Mouse (Mus musculus) right cerebral cortex, postnatal 14 days (tissue): ENCODE results near the gene Ryr1.

Experiments used
- DNase-seq: peaks from one replicate; pipeline ENCODE4 v3.0.0; 2022

Ryr1 gene

DNA sequence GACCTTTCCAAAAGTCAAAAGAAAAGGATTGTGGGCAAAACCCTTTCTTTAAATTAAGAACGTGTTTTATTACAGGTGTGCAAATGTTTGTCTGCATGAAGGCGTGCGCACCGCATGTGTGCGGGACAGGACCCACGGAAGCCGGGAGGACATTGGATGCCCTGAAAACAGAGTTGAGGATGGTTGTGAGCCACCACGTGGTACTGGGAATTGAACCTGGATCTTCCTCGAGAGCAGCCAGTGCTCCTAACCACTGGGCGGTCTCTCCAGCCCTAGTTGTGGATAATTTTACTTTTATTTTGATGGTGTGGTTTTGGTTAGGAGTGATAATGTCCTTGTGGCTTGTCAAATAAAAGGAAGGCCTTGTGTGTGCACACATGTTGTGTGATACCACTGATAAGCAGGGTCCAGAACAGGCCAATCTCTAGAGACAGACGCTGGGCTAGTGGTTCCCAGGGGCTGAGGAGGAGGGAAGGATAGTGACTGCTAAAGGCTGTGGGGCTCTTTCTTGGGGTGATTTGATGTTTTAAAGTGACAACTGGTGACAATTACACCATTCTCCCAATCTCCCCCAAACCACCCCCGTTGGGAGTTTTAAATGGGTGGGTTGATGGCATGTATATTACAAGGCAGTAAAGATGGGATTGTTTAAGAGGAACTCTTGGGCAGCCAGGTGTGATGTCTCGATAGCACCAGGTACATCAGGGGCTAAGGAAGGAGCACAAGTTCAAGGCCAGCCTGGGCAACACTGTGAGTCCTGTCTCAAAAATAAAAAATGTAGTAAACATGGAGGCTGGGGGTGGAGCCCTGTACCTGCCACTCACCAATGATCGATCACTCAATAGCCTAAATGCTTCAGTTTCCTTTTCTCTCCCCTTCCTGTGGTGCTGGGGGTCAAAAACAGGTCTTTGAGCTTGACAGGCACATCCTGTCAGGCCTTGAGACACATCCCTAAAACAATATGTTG lies 95.0 kb downstream of the Ryr1 start:
- DNase-seq = no peak

DNA sequence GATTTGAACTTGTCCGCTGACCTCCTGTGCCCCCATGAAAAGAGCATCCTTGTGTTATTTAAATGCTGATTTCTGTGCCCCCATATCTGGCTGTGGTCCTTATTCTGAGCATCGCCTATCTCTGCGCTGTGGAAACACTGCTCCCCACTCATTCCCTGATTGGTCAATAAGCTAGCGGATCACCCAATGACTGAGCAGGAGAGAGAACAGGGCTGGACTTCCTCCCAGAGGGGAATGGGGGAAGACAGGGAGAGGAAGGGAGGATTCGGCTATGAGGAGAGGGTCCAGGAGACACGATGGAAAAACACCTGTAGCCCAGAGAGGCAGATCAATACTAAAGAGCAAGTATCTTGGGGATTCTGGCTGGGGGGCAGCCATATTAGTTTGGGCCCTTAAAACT lies 96.2 kb downstream of the Ryr1 start:
- DNase-seq = no peak

DNA sequence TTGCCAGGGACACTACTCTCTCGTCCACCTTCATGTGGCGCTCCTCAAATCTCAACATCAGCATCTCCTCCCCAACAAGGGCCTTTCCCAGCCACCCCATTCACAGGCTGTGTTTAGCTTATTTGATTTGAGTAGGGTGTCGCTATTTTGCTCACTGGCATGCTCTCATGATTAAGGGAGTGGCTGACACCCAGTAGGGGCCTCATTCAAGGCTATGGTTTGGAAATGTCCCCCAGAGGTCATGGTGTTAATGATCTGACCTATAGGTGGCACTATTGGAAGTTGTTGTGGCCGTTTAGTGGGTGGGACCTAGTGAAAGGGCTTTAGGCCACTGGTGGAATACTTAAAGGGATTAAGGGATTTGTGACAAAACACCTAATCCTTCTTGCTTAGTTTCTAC lies 98.2 kb downstream of the Ryr1 start:
- no peak for DNase-seq

DNA sequence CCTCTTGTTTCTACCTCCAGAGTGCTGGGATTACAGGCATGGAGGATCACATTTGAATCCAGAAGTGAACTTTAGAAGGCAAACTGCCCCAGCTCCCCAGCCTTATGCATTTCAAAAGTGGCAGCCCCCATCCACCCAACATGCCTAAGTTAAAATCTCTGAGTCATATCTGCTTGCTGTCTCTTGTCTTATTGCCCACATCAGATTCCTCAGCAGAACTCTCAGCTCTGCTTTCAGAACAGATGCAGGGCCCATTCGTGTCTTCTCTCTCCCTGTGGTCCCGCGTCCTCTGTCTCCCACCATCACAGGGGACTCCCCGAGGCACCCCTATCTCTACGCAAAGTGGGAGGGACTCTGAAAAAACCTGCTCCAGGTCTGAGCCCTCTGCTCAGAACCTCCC lies 98.8 kb downstream of the Ryr1 start:
- no peak for DNase-seq

DNA sequence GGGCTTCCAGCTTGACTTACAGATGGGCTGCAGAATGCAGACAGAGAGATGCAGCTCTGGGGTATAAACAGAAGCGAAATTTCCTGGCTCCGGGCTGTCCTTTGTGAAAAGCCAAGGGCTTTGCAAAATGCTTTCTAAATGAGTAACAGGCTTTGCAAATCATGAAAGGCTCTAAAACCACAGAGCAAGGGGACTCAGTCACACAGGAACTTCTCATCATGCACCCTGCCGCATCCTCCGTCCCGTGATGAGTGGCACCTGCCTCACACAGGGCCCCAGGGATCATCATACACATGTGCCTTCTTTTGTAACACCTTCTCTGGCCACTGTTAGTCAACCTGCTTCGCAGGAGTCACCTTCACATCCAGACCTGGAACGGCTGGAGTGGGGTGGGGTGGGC lies 99.4 kb downstream of the Ryr1 start:
- no peak for DNase-seq

DNA sequence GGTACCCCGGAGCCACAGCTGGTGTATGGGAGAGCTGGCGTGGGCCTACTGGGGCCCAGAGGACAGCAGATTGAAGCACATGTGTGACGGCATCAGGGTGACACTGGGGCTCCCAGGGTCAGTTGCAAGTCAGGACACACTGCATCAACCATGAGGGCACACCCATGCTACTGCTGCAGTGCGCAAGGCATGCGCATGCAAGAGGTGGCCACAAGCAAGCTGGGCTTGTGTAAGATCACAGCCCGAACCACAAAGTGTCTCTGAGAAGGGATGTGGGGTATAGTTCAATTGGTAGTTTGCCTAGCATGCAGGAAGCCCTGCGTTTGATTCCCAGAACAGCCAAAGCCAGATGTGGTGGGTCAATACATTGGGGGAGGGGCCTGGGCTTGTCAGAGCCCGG lies 101.5 kb downstream of the Ryr1 start:
- no peak for DNase-seq

DNA sequence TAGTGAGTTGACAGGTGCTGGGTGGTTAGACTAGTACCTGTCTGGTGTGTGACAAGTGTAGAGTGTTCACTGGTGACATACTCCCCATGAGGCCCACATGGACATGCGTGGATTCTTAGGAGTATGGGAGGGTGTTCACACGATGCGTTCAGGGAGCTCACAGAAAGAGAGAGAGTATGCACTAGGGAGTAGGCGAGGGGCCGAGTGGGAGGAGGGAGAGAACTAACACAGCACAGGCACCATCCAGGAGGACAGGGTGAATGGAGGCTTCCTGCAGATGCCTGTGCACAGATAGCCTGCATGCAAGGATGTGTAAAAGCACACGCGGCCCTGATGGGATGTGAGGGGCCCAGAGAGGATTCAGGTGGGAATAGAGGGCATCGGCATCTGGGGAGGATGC lies 102.5 kb downstream of the Ryr1 start:
- no peak for DNase-seq

DNA sequence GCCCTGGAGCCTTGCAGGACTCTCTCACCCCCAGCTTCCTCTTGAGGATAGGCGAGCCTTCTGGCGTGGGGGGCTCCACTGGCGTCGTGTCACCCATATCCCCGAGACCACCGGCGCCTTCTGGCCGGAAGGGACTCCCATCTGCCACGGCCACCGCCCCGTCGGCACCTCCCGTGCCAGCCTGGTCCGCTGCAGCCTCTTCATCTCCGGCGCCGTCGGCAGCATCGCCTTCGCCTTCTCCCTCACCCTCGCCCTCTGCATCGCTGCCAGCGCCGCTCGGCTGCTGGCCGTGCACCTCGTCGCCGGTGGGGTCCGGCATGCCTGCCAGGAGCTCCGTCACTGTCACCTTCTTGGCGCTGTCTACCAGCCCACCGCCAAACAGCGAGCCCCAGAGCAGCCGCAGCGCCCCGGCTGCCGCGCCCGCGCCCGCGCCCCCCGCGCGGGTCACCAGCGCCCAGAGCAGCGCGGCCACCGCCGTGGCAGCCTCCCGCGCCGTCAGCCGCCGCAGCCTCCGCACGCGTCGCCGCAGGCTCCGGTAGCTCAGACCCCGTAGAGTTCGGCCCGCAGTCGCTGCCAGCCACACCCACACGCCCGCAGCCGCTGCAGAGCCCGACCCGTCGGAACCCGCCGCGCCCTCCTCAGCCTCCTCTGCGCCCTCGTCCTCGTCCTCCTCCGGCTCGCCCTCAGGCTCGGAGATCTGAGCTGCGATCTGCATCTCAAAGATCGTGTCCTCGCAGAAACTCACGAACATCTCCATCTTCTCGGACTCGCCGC lies 105.3 kb downstream of the Ryr1 start:
- no peak for DNase-seq

DNA sequence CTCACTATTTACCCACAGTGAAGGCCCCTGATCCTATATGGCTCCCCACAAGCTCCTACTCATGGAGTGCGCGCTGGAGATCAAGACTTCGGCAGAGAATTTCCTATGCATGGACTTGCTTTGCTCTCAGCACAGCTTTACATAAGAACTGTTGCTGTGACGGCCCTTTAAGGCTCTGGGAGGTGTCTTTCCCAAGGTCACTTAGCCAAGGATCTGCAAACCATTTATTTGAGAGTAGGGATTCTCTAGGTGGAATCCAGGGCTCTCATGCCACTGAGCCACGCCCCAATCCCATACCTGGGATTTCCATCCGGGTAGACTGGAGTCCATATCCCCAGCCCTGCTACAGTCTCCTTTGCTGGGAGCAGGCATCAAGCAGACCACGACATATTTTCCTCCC lies 107.8 kb downstream of the Ryr1 start:
- DNase-seq = no peak

DNA sequence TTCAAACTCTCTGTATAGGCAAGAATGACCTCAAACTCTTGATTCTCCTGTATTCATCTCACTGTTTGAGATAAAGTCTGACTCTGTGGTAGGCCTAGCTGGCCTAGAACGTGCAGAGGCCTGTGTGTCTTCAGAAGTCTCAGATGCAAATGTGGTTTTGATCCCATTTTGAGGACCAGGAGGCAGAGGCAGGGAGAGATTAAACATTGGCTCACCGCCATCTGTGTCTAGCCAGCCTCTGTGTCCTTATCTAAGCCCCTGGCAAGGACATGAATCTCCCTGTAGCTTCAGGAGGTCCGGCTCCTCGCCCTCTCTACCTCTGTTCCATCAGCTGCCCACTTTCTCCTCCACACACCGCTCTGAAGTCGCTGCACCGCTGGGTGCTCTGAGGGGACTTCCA lies 108.5 kb downstream of the Ryr1 start:
- DNase-seq = no peak

DNA sequence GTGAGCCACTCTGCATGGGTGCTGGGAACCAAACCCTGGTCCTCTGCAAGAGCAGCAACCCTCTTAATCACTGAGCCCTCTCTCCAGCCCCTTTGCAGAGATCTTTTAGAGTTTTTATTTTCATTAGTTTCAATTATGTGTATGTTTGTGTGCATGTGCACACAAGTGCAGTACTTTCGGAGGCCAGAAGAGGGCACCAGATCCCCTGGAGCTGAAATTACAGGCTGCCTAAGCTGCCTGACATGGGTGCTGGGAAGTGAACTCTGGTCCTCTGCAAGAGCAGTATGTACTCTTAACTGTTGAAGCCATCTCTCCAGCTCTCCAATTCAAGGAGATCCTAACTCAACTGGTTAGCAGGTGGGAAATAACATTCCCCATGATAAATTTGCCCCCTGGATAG lies 110.0 kb downstream of the Ryr1 start:
- no peak for DNase-seq

DNA sequence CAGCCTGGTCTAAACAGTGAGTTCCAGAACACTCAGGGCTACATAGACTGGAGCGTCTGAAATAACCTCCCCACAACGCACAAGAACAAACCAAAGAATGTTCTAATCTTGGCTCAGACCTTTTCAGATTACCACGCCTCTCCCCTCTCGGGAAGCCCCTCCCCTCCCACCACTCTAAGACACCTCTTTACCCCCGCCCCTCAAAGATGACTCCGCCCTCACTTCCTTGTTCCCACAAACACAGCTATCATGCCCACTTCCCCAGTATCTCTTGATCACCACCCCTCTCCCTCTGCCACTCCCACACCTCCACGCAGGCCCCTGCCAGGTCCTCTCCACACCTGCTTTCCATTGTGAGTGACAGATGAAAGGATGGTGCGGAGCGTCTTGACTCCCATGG lies 116.3 kb downstream of the Ryr1 start:
- DNase-seq = no peak

DNA sequence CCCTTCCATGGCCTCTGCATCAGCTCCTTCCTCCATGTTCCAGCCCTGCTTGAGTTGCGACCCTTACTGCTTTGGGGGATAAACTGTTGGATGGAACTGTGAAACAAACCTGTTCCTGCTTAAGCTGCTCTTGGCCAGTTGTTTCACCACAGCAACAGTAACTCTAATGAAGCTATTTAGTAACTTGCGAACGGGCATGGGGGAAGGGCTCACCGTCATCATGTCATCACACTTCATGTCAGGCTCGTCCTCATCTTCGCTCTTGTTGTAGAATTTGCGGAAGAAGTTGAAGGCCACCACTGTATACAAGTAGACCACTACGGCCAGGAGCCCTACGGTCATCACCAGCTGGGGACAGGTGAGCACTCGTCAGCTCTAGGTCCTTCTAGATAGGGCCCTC lies 116.8 kb downstream of the Ryr1 start:
- DNase-seq = no peak

DNA sequence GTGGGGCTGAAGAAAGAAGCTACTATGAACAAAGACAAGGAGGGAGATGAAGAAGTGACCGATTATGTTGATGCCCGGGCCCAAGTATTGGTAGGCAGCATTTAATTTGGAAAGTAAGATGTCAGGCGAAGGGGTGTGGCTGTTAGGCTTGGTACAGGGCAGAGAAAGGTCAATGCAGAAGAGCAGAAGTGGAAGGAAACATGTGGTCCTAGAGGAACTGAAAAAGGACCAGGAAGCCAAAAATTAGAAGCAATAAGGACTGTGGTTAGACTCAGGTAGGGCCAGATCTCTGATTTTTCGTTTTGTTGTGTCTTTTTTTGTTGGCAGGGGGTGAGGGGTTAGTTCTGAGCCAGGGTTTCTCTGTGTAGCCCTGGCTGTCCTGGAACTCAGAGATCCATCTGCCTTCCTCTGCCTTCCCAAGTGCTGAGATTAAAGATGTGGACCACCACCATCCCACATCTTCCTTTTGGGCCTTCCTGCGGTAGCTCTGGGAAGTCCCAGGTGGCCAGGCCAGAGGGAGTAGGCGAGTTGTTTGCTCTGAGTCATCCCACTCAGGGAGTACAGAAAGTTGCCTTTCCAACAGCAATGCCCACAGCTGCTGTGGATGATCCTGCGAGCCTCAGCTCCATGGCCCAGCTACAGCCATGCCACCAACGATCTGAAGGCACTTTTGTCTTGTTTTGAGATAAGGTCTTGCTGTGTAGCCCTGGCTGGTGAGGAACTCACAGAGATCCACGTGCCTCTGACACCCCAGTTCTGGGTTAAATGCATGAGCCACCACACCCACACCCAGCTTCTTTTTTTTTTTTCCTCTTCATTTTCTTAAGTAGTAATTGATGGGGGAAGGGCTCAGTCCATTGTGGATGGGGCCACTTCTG lies 117.5 kb downstream of the Ryr1 start:
- no peak for DNase-seq

DNA sequence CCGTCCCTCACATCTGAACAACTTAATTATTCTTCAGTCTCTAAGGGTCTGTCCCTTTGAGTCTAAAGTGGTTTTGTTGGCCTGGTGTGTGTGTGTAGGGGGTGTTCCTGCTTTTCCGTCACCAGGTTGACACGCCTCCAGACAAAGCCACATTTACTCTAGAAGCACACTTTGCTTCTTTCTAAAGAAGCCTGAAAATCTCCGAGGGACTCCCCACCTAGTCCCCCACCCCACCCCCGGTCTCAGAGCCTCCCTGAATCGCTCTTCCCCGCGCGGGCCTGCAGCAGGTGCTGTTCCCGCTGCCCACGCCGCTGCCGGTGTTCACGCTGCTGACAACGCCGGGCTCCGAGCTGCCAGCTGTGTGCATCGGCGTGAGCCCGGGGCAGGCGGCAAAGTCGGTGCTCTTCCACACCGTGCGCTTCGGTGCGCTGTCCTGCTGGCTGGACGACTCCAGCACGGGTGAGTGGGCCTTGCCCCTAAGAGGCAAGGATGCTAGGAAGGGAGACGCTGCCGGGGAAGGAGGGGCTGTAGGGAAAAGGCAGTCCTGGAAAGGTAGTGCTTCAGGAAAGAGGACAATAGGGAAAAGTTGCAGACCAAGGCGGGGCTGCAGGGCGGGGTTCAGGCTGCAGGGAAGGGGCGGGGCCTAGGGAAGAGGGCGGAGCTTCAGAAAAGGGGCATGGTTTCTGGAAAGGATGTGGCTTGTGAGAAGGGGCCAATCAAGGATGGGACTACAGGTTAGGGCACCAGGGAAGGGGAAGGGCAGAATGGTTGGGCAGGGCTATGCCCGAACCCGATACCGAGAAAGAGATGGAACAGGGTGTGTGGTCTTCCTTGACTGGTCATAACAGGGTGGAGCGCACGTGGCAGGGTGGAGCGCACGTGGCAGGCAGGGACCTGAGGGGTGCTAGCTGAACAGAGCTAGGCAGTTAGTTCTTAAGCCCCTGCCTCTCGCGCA lies 124.1 kb downstream of the Ryr1 start:
- DNase-seq = peak; percentile 40

DNA sequence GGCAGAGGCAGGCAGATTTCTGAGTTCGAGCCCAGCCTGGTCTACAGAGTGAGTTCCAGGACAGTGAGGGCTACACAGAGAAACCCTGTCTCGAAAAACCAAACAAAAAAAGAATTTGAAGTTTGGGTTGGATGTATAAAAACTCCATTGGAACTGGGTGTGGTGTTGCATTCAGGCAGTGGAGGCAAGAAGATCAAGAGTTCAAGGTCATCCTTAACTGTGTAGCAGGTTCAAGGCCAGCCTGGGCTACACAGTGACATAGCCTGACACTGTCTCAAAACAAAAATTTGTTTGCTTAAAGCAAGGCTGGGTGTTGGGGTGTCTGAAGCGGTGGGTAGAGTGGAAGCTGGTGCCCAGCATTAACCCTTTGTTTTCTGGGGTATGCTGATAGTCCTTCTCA lies 131.6 kb downstream of the Ryr1 start:
- no peak for DNase-seq

DNA sequence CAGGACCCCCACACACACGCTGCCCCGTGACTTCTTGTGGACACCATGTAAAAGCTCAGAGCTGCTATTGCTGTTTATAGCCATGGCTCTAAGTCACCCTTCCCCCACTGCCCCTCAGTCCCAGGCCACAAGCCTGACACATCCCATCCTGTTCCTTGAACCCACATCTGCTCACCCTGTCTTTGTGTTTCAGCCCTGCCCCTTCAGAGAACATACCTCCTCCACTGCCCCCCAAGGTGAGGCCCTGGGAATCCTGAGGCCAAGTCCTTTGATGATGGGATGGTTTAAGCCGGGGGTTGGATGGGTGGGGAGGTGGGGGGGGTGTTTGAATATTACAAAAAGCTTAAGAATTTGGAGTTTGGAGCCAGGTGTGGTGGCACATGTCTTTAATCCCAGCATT lies 132.0 kb downstream of the Ryr1 start:
- DNase-seq = no peak

DNA sequence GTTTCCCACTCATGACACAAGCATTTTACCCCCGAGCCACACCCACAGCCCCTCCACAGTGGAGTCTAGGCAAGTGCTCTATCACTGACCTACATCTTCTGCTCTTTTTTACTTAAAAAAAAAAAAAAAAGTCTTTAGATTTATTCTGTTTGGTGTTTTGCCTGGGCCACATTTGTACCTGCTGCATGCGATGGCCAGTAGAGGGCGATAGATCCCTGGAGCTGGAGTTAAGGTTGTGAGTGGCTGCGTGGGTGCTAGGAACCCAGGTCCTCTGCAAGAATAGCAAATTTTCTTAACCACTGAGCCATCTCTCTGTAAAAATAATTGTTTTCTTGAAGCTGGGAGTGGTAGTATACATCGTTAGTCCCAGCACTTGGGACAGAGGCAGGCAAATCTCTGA lies 133.4 kb downstream of the Ryr1 start:
- DNase-seq = no peak

DNA sequence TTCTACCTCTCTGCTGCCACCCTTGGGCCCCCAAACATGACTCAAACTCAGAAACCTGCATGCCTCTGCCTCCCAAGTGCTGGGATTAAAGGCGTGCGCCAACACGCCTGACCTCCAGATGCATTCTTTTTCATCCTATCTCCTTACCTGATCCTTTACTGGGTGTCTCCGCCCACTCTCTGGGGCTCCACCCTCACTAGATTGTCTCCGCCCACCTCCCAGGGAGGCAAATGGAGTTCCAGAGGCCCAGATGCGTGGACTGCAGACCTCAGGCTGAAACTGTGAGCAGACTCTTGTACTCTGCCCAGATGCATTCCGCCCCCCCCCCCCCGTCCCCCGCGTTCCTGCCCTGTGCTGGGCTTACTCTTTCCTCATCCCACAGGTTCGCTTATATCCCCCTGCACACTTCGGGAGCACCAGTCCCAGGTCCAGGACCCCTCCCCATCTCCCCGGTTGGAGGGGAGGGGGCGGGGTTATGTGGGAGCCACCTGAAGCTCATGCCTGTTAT lies 134.2 kb downstream of the Ryr1 start:
- DNase-seq = no peak

DNA sequence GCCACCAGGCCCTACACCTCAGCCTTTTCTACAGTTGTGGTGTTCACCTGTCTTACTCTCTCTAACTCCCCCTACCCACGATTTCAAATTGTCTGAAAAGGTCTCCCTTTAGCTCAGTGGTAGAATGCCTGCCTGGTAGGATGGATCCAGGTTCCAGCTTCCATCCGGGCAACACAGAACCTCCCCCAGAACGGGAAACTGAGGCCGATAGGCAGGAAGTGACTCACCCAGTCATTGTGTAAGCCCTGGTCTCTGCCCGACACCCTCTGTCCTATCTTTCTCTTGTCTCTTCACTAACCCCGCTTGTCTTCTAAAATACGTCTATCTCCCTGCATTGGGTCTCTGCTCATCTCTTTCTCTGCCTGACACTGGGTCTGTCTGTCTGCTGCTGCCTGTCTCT lies 139.8 kb downstream of the Ryr1 start:
- DNase-seq = no peak

DNA sequence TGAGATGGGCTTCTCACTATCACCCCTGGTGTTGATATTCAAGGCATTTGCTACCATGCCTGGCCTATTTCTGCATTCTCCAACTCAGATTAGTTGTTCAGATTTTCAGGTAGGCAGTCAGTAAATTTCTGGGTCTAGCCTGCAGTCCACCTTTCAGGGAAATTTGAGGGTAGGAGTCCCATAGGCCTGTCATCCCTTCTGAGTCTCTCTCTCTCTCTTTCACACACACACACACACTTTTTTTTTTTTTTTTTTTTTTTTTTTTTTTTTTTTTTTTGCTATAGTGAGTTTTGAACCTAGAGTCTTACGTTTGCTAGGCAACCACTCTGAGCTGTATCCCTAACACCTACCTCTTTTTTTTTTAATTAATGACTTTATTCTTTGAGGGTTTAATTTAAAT lies 140.5 kb downstream of the Ryr1 start:
- no peak for DNase-seq

DNA sequence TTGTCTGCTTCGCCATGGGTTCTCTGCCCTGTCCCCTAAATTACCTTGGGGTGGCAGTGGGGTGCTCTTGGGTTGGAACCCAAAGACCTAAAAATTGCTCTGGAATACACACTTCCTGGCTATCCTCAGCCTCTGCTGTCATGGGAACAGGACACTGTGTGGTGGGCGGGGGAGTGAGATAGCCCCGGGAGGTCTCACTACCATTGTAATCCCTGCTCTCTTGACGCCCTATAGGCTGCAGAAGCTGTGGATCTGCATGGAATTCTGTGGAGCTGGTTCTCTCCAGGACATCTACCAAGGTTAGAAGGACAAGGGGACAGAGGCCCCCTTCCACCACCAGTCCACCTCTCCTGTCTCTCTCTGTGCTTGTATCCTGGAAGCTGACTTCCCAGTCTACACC lies 141.1 kb downstream of the Ryr1 start:
- DNase-seq = no peak
